Mouse (Mus musculus) MEL (cell line): Measurements from ENCODE around the gene Ptgis.

Experiments
- ETS1 ChIP-seq: IDR thresholded peaks from 2 replicates; pipeline ENCODE4 v1.6.1; 2012; ENCODE audit warnings: low read depth, mild to moderate bottlenecking, inconsistent platforms, low read length, improper control_type of control experiment, moderate library complexity
- ZNF384 ChIP-seq: IDR thresholded peaks from 2 replicates; pipeline ENCODE4 v1.6.1; 2012; ENCODE audit warnings: low read depth, mild to moderate bottlenecking, inconsistent platforms, low read length, improper control_type of control experiment

DNA sequence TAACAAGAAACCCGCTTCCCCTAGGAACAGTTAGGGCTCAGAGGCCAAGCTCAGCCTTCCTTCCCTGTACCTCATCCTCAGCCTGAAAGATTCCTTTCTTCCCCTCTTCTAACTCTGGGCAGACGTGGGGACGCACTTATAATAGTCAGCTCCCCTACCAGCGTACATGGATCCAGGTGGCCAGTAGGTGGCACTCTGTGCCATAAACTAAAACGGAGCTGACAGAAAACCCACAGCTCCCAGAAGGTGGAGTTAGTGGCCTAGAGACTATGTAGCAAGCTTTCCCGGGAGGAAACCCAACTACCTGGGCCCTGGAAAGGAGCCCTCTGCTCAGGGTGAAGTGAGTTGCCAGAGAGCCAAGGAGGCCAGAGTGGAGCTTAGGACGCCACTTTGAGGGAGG lies 18.3 kb downstream of the Ptgis start:
- TF ChIP-seq ETS1 (no peak), ZNF384 (no peak)
